Mouse (Mus musculus): Measurements from ENCODE around the gene Rassf10. TPM values are rescaled to one million over a fixed set of nuclear protein-coding genes. Genes with fewer than 3 reads are reported as not detected.

Rassf10 gene
- polyA plus RNA-seq (2015; fragmentation: Nextera tagmentation; extraction: Ambion mirVana): 0.03 TPM in 2 replicates

DNA sequence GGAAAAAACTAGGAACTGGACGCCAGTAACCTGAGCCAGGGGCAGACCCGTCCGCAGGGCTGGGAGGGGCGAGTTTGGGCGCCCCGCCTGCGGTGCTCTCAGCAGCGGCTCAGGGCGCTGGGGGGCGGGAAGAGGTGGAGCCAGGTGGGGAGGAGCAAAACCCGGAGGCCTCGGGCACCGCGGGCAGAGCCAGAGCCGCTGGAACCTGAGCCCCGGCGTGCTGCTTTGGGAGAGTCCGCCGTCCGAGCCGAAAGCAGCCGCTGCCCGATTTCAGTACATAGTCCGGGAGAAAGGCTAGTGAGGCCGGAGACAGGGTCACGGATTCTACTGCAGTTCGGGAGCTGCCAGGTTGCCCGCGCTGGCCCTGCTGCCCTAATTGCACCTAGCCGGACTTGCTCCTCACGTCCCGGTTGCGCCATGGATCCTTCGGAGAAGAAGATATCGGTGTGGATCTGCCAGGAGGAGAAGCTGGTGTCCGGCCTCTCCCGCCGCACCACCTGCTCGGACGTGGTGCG, at the start of gene Rassf10:
Gene Rassf10, plus strand, starts transcription at position 186 of the 515 bp plus-strand sequence.
- DNase-seq (peak; percentile 15), ATAC-seq (ENCODE audit: low read depth) (peak; percentile 75)
- Histone ChIP-seq H3K4me1 (replicated peaks) (peaks cover 6% of the 10 kb centered on the region; the same call in 1 of the 2 replicates), H3K27ac (no peak within 1 kb of the TSS), H3K27me3 (peaks cover 54% of the 10 kb centered on the region), H3K4me3 (replicated peaks) (peak within 1 kb of the TSS; percentile 43), H3K36me3 (no peaks in the 10 kb centered on the region), H3K9ac (no peak within 1 kb of the TSS), H3K9me3 (replicated peaks) (no peaks in the 10 kb centered on the region), H3K4me2 (peak within 1 kb of the TSS; percentile 54)
- WGBS (ENCODE audit: insufficient replicate concordance): 3% methylated on average over 41 of the region's 41 CpGs

DNA sequence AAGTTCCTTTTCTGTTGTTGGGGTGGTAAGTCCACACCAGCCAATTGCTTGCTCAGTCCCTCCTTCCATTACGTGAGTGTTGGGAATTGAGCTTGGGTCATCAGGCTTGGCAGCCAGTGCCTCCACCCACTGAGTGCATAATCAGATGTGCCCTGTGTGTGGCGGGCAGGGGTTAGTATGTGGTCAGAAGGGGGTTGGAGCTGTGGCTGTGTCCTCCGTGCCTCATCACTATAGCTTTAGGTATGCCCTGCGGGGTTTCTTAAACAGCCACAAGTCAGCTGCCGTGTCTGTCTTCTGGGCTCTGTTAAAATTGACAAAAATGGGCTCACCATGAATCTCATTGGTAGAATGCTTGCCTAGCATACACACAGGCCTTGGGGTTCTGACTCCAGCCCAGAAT, 46.9 kb upstream of the Rassf10 start:
- H3K9ac ChIP-seq: no peak overlapping the region
- no peak overlapping the region for H3K4me2 ChIP-seq
- no peaks in the 10 kb centered on the region for H3K9me3 ChIP-seq (replicated peaks)
- no peak overlapping the region for H3K27ac ChIP-seq
- H3K4me1 ChIP-seq (replicated peaks): no peaks in the 10 kb centered on the region
- 61% methylated on average over 5 of the region's 5 CpGs for WGBS (ENCODE audit: insufficient replicate concordance)
- no peak overlapping the region for H3K4me3 ChIP-seq (replicated peaks)
- no peak for DNase-seq
- ATAC-seq (ENCODE audit: low read depth): no peak
- no peaks in the 10 kb centered on the region for H3K36me3 ChIP-seq
- no peaks in the 10 kb centered on the region for H3K27me3 ChIP-seq

DNA sequence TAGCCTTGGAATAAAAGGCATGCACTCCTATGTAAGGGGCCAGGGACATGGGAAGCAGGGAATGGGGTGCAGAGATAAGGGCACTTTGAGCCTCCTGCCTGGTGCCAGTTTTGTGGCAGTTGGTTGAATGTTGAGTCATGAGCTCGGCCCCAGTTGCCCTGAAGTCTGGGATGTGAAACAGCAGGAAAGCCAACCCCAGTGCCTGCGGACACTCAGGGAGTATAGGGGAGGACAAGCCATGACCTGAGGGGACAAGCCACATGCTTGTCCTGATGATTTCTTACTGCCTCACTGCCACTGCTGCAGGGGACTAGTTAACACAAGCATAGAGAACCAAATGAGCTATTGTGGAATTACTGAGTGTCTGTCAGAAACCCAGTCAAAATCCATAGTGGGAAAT, 46.3 kb upstream of the Rassf10 start:
- 57% methylated on average over 2 of the region's 2 CpGs for WGBS (ENCODE audit: insufficient replicate concordance)

DNA sequence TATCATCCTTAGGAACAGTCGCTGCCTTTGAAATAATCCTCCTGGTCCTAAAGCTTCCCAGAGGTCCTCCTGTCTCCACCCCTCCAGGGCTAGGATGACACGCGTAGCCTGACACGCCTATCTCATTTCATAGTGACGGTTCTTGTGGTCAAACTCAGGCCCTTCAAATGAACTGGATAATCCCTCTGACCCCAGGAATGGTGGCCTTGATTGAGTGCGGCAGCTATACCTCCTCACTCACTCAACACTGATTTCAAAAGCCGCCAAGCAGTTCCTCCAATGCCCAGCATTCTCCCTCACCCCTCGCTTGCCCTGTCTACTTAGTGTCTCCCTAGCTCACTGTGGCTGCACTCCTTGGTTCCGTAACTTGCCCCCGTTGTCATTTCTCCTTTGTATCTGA, 44.6 kb upstream of the Rassf10 start:
- ATAC-seq (ENCODE audit: low read depth) (no peak), DNase-seq (no peak)
- no peak overlapping the region for H3K27ac ChIP-seq
- no peaks in the 10 kb centered on the region for H3K9me3 ChIP-seq (replicated peaks)
- no peak overlapping the region for H3K9ac ChIP-seq
- WGBS (ENCODE audit: insufficient replicate concordance): 68% methylated on average over 10 of the region's 10 CpGs
- H3K4me1 ChIP-seq (replicated peaks): no peaks in the 10 kb centered on the region
- no peaks in the 10 kb centered on the region for H3K27me3 ChIP-seq
- H3K36me3 ChIP-seq: no peaks in the 10 kb centered on the region
- H3K4me3 ChIP-seq (replicated peaks): no peak overlapping the region
- no peak overlapping the region for H3K4me2 ChIP-seq

More for the DNA sequence above, 46.3 kb upstream of the Rassf10 start:
- H3K9ac ChIP-seq: no peak overlapping the region
- no peak overlapping the region for H3K4me2 ChIP-seq
- ATAC-seq (ENCODE audit: low read depth) (no peak), DNase-seq (no peak)
- no peaks in the 10 kb centered on the region for H3K9me3 ChIP-seq (replicated peaks)
- H3K27ac ChIP-seq: no peak overlapping the region
- H3K36me3 ChIP-seq: no peaks in the 10 kb centered on the region
- H3K4me3 ChIP-seq (replicated peaks): no peak overlapping the region
- no peaks in the 10 kb centered on the region for H3K27me3 ChIP-seq
- H3K4me1 ChIP-seq (replicated peaks): no peaks in the 10 kb centered on the region

DNA sequence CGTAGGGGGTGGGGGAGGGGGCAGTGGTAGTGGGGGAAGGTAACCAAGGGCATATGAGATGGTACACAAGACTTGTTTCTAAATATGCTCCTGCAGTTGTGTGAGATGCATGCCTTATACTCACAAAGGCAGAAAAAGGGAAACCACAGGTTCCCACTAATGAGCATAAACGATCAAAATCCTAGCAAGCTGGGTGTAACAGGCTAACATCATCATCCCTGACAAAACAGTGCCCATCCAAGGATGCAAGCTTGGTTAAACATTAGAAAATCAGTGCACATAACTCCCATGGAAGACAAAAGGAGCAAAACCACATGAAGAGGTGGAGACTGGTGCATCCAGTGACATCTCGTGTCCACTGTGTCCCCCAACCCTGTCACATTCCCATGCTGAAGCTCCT, 40.8 kb upstream of the Rassf10 start:
- H3K4me3 ChIP-seq (replicated peaks): no peak overlapping the region
- WGBS (ENCODE audit: insufficient replicate concordance): 60% methylated on average over 3 of the region's 3 CpGs
- ATAC-seq (ENCODE audit: low read depth): no peak
- no peaks in the 10 kb centered on the region for H3K36me3 ChIP-seq
- no peak overlapping the region for H3K27ac ChIP-seq
- no peaks in the 10 kb centered on the region for H3K4me1 ChIP-seq (replicated peaks)
- H3K9me3 ChIP-seq (replicated peaks): no peaks in the 10 kb centered on the region
- no peak for DNase-seq
- no peak overlapping the region for H3K4me2 ChIP-seq
- no peak overlapping the region for H3K9ac ChIP-seq
- H3K27me3 ChIP-seq: no peaks in the 10 kb centered on the region

DNA sequence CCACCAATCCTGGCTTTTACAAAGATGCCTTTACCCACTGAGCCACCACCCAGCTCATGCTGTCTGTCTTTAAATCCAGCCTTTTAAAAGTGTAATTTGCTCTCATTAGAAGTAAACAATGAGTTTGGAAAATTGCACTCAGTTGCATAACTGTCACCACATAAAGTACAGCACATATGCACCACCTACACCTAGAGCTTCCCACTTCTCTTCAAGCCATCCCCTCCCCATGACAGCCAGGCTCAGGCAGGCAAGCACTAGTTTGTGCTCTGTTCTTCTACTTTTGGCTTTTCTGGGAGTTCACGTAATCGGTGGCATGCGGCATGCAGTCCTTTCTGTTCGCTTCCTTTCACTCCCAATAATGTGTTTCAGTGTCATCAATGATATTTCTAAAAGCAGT, 38.2 kb upstream of the Rassf10 start:
- DNase-seq: no peak
- Histone ChIP-seq H3K9ac (no peak overlapping the region), H3K27me3 (no peaks in the 10 kb centered on the region), H3K9me3 (replicated peaks) (no peaks in the 10 kb centered on the region), H3K27ac (no peak overlapping the region), H3K36me3 (no peaks in the 10 kb centered on the region), H3K4me3 (replicated peaks) (no peak overlapping the region), H3K4me2 (no peak overlapping the region), H3K4me1 (replicated peaks) (no peaks in the 10 kb centered on the region)
- no peak for ATAC-seq (ENCODE audit: low read depth)
- 72% methylated on average over 4 of the region's 4 CpGs for WGBS (ENCODE audit: insufficient replicate concordance)

DNA sequence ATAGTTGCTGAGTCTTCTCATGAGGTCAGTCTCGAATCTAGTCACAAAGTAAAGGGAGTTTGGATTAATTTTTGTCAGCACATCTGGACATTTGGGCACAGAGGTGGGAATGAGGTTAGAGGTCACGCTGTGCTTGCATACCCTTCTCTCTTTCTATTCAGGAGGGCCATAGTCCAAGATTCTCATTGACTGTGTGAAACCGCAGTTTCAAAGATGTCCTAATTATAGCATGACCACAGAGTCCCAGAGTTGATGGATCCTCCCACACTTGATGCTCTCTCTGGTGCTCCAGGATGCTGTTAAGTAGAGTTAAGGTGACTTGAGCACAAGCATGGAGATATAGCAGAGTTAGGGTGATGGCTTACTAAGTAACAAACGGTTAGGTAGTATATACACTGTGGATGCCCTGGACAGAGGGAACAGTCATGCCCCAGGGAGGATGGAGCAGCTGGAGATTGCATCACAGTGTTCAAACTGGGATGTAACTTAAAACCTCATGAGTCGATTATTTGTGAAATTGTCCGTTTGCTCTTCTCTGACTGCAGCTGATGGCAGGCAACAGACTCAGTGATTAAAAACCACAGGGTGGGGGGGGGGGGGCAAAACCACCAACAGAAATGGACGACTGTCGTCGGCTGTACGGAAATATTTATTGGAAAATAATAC, 36.0 kb upstream of the Rassf10 start:
- Histone ChIP-seq H3K9me3 (replicated peaks) (no peaks in the 10 kb centered on the region), H3K4me1 (replicated peaks) (no peaks in the 10 kb centered on the region), H3K36me3 (no peaks in the 10 kb centered on the region), H3K9ac (no peak overlapping the region), H3K4me3 (replicated peaks) (no peak overlapping the region), H3K27ac (no peak overlapping the region), H3K4me2 (no peak overlapping the region), H3K27me3 (no peaks in the 10 kb centered on the region)
- DNase-seq: no peak
- 38% methylated on average over 10 of the region's 10 CpGs for WGBS (ENCODE audit: insufficient replicate concordance)
- no peak for ATAC-seq (ENCODE audit: low read depth)

DNA sequence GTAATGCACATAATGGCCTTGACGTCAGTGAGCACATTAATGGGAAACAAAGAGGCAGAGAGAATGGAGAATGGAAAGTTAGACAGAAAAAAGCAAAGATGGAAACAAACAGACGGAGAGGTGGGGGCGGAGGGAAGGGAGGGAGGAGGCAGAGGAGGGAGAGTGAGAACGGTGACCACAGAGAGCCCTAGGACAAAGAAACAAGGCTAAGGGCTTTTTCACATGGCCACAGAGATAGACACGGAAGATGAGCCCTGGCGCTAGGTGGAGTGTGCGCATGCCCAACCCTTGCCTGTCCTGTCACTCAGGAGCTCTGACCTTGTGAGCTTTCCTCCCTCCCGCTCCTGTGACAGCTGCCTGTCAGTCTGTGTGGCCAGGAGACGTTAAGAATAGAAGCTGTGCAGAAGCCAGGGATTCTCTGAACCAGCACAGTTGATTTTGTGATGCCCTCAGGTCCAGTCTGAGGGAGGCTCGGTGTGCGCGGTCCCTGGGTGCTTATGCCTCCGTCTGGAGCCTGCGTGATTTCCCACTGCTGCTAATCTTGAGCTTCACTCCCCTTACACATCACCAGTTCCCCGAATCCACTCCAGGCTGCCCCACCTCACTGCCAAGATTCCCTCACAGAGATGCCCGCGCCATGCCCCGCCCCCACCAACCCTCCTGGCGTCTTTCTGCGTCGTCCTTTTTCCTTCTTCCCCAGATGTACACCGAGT, 35.3 kb upstream of the Rassf10 start:
- Histone ChIP-seq H3K9ac (no peak overlapping the region), H3K27me3 (no peaks in the 10 kb centered on the region), H3K36me3 (no peaks in the 10 kb centered on the region), H3K4me3 (replicated peaks) (no peak overlapping the region), H3K4me1 (replicated peaks) (no peaks in the 10 kb centered on the region), H3K9me3 (replicated peaks) (no peaks in the 10 kb centered on the region), H3K27ac (no peak overlapping the region), H3K4me2 (no peak overlapping the region)
- DNase-seq (no peak), ATAC-seq (ENCODE audit: low read depth) (no peak)
- WGBS (ENCODE audit: insufficient replicate concordance): 47% methylated on average over 22 of the region's 22 CpGs

DNA sequence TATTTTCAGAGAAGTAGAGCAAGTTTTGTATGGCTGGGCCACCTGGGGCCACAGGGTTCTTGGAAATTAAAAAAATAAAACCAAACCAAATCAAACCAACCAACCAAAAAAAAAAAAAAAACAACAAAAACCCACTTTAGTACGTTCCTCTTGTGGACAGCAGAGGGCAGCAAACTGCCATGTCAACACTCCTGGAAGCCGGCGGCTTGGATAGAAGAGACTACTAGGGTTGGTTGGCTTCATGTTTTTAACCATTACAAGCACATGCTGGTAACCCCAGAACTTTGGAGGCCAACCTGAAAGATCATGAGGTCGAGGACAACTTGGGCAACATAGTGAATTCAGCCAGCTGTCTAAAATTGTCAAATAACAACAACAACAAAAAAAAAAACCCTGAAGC, 33.9 kb upstream of the Rassf10 start:
- 0 out of 2 replicates have a peak, but pooled peaks cover 2% of the 10 kb centered on the region for H3K27me3 ChIP-seq
- WGBS (ENCODE audit: insufficient replicate concordance): 3% methylated on average over 4 of the region's 4 CpGs
- no peak overlapping the region for H3K27ac ChIP-seq
- ATAC-seq (ENCODE audit: low read depth): no peak
- H3K36me3 ChIP-seq: no peaks in the 10 kb centered on the region
- H3K4me1 ChIP-seq (replicated peaks): no peaks in the 10 kb centered on the region
- DNase-seq: no peak
- no peak overlapping the region for H3K9ac ChIP-seq
- H3K4me3 ChIP-seq (replicated peaks): no peak overlapping the region
- no peak overlapping the region for H3K4me2 ChIP-seq
- no peaks in the 10 kb centered on the region for H3K9me3 ChIP-seq (replicated peaks)

DNA sequence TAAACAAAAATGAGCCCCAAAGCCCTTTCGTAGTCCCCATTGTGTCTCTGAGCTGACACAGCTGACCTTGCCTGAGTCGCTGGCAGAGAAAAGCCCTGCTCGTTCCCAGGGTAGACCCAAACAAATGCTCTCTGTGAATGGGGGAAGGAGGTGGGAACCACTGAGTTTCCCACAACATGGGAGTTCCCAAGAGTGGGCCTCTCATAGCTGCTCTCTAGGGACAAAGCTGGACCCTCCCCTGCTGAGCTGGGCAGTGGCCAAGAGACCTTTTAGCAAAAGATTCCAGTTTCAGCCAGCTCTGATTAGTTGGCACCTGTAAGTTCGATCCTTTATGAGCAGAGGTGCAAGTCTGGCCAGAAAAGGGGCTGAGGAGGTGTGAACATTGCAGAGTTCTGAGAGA, 31.0 kb upstream of the Rassf10 start:
- Histone ChIP-seq H3K27ac (no peak overlapping the region), H3K4me3 (replicated peaks) (no peak overlapping the region), H3K9me3 (replicated peaks) (no peaks in the 10 kb centered on the region), H3K9ac (no peak overlapping the region), H3K27me3 (0 out of 2 replicates have a peak, but pooled peaks cover 2% of the 10 kb centered on the region), H3K4me1 (replicated peaks) (no peaks in the 10 kb centered on the region), H3K4me2 (no peak overlapping the region), H3K36me3 (no peaks in the 10 kb centered on the region)
- no peak for ATAC-seq (ENCODE audit: low read depth)
- DNase-seq: no peak
- WGBS (ENCODE audit: insufficient replicate concordance): 49% methylated on average over 4 of the region's 4 CpGs

DNA sequence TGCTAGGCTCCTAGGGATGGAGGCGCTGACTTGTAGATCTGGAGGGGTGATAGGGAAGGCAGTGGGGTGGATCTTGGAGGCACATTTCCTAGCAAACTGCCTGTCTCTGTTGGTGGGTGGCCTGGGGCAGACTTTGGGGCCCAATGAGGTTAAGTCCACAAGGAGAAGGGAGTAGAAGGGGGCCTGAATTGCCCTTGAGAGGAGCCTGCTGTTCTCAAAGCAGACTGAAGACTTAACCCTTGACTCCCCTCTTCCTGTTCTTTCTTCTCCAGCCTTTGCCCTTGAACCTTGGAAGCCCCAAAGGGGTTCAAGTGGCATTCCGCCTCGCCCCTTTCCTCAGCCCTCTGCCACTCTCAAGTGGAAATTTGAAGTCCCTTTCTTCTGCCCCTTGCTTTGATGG, 30.1 kb upstream of the Rassf10 start:
- H3K27ac ChIP-seq: no peak overlapping the region
- H3K4me2 ChIP-seq: no peak overlapping the region
- no peak for ATAC-seq (ENCODE audit: low read depth)
- no peak for DNase-seq
- H3K4me1 ChIP-seq (replicated peaks): no peaks in the 10 kb centered on the region
- no peak overlapping the region for H3K4me3 ChIP-seq (replicated peaks)
- H3K36me3 ChIP-seq: no peaks in the 10 kb centered on the region
- no peaks in the 10 kb centered on the region for H3K9me3 ChIP-seq (replicated peaks)
- H3K27me3 ChIP-seq: 0 out of 2 replicates have a peak, but pooled peaks cover 2% of the 10 kb centered on the region
- WGBS (ENCODE audit: insufficient replicate concordance): 52% methylated on average over 3 of the region's 3 CpGs
- H3K9ac ChIP-seq: no peak overlapping the region
